Mouse (Mus musculus) MEL (cell line): ENCODE data around the gene Ubtf. TPM values are rescaled to one million over a fixed set of nuclear protein-coding genes. Genes with fewer than 3 reads are reported as not detected.
"Not testable (repeated sequence)": the region's sequence is repeated elsewhere in the genome, so short reads cannot be mapped to it uniquely, and the experiment has no call there.

Experiments
- DNase-seq: peaks from one replicate; pipeline ENCODE4 v3.0.0; 2011; ENCODE audit warnings: low read depth, low spot score
- H3K27ac ChIP-seq: 2 replicates; pipeline ENCODE4 v1.5.1; 2012; ENCODE audit warnings: low read depth, mild to moderate bottlenecking, control low read depth, low read length, moderate library complexity; ENCODE audit not compliant: control insufficient read depth
- H3K27me3 ChIP-seq, 2 experiments: fragments of 150-350 bp in 1 of 2; sonication (generic) in 1 of 2; 2 replicates each; pipeline ENCODE4 v1.6.1; 2012; ENCODE audit warnings: low read length in 2 of 2, mild to moderate bottlenecking in 2 of 2, improper control_type of control experiment in 1 of 2, moderate library complexity in 1 of 2; ENCODE audit not compliant: insufficient read depth in 2 of 2, control insufficient read depth in 1 of 2
- H3K36me3 ChIP-seq, 2 experiments: 2 replicates each; pipeline ENCODE4 v1.6.1; 2012 to 2014; ENCODE audit warnings: low read length in 2 of 2, improper control_type of control experiment in 1 of 2, inconsistent platforms in 1 of 2, mild to moderate bottlenecking in 1 of 2; ENCODE audit not compliant: insufficient read depth in 2 of 2, control insufficient read depth in 1 of 2
- H3K4me1 ChIP-seq, 2 experiments: fragments of 150-350 bp in 1 of 2; sonication (generic) in 1 of 2; 2 replicates each; pipeline ENCODE4 v1.6.1; 2012; ENCODE audit warnings: low read length in 2 of 2, improper control_type of control experiment in 1 of 2, mild to moderate bottlenecking in 1 of 2; ENCODE audit not compliant: insufficient read depth in 2 of 2, control insufficient read depth in 1 of 2
- H3K4me3 ChIP-seq, 2 experiments: fragments of 150-350 bp in 1 of 2; sonication (generic) in 1 of 2; 2 replicates each; pipeline ENCODE4 v1.5.1; 2012; ENCODE audit warnings: low read depth in 2 of 2, low read length in 2 of 2, mild to moderate bottlenecking in 2 of 2, moderate library complexity in 2 of 2, control low read depth in 1 of 2, improper control_type of control experiment in 1 of 2; ENCODE audit not compliant: control insufficient read depth in 1 of 2, insufficient read depth in 1 of 2
- H3K79me2 ChIP-seq: 2 replicates; pipeline ENCODE4 v1.6.1; 2012; ENCODE audit warnings: mild to moderate bottlenecking, low read length, moderate library complexity; ENCODE audit not compliant: control insufficient read depth, poor library complexity, insufficient read depth
- H3K9ac ChIP-seq: 2 replicates; pipeline ENCODE4 v1.6.1; 2012; ENCODE audit warnings: low read depth, mild to moderate bottlenecking, control low read depth, low read length, moderate library complexity; ENCODE audit not compliant: control insufficient read depth, poor library complexity, severe bottlenecking
- H3K9me3 ChIP-seq: fragments of 150-350 bp; sonication (generic); replicated peaks from 2 replicates; pipeline ENCODE4 v1.6.1; 2012; ENCODE audit warnings: mild to moderate bottlenecking, low read length, improper control_type of control experiment, moderate library complexity; ENCODE audit not compliant: insufficient read depth
- GATA1 ChIP-seq: IDR thresholded peaks from 2 replicates; pipeline ENCODE4 v1.6.1; 2011; ENCODE audit warnings: low read depth, low read length, improper control_type of control experiment
- MXI1 ChIP-seq: IDR thresholded peaks from 2 replicates; pipeline ENCODE4 v1.6.1; 2011; ENCODE audit warnings: mild to moderate bottlenecking, low read depth, low read length, improper control_type of control experiment
- NRF1 ChIP-seq: IDR thresholded peaks from 2 replicates; pipeline ENCODE4 v1.6.1; 2014; ENCODE audit warnings: low read depth, mild to moderate bottlenecking, inconsistent platforms, low read length, improper control_type of control experiment, moderate library complexity; ENCODE audit not compliant: poor library complexity, insufficient read depth, severe bottlenecking
- POLR2AphosphoS5 ChIP-seq: IDR thresholded peaks from 2 replicates; pipeline ENCODE4 v1.6.1; 2012; ENCODE audit warnings: low read depth, borderline replicate concordance, mild to moderate bottlenecking, inconsistent platforms, low read length, moderate library complexity, mixed read lengths
- RCOR1 ChIP-seq: IDR thresholded peaks from 2 replicates; pipeline ENCODE4 v1.6.1; 2012; ENCODE audit warnings: low read depth, mild to moderate bottlenecking, inconsistent platforms, low read length, improper control_type of control experiment
- USF2 ChIP-seq, 2 experiments: IDR thresholded peaks; 2 replicates each; pipeline ENCODE4 v1.6.1; 2011 to 2012; ENCODE audit warnings: improper control_type of control experiment in 2 of 2, low read length in 2 of 2, borderline replicate concordance in 1 of 2, inconsistent platforms in 1 of 2, low read depth in 1 of 2, mild to moderate bottlenecking in 1 of 2; ENCODE audit not compliant: insufficient read depth in 1 of 2
- polyA plus RNA-seq, 2 experiments: library from polyadenylated mRNA; stranded (reverse) in 1 of 2; unstranded in 1 of 2; fragments of >175 nt in 1 of 2; fragments of >200 nt in 1 of 2; gene quantifications; 2 replicates each; pipeline versions ENCODE4 v1.2.1 to v1.2.4; 2012; ENCODE audit warnings: low replicate concordance in 2 of 2, low read depth in 1 of 2; ENCODE audit not compliant: insufficient read length in 2 of 2, insufficient read depth in 1 of 2, missing spikeins in 1 of 2
- total RNA-seq: library from RNA; depleted of rRNA; stranded (reverse); fragments of 300-350 nt; gene quantifications from 2 replicates; pipeline ENCODE4 v1.2.3, GENCODE M21; 2012

Ubtf gene
- total and polyA plus RNA-seq, 3 experiments: 76.5 to 189 (median 145) TPM

GRCm38 (mm10) chr11:102367504-102368280 lies 48.1 kb upstream of the Ubtf start:
- Histone ChIP-seq H3K4me3 (no peak overlapping the region), H3K27me3 (peaks cover 1 to 21% of the 10 kb centered on the region in 2 experiments; a peak in 3 of 4 replicates), H3K36me3 (no peaks in the 10 kb centered on the region), H3K9me3 (no peaks in the 10 kb centered on the region), H3K79me2 (no peaks in the 10 kb centered on the region), H3K9ac (no peak overlapping the region), H3K27ac (no peak overlapping the region), H3K4me1 (peaks cover 0 to 5% of the 10 kb centered on the region in 2 experiments; a peak in 1 of 4 replicates)
- DNase-seq: no peak
- no peak for TF ChIP-seq NRF1
- TF ChIP-seq MXI1: no peak
- no peak for TF ChIP-seq USF2 (IDR thresholded peaks at IDR 0.05; ENCODE audit: borderline replicate concordance in 1 of 2, insufficient read depth in 1 of 2, low read depth in 1 of 2, low read length in 2 of 2)

GRCm38 (mm10) chr11:102366103-102366502 lies 46.6 kb upstream of the Ubtf start, which contains the start of gene Slc4a1:
Gene Slc4a1 (minus strand): TSS chr11:102366203.
- H3K9ac ChIP-seq, H3K4me1 ChIP-seq, DNase-seq, H3K9me3 ChIP-seq, H3K27ac ChIP-seq, H3K4me3 ChIP-seq, H3K36me3 ChIP-seq, H3K79me2 ChIP-seq: not testable (repeated sequence)
- H3K27me3 ChIP-seq: peaks cover 2 to 21% of the 10 kb centered on the region in 2 experiments; a peak in 3 of 4 replicates

GRCm38 (mm10) chr11:102365699-102366098 lies 46.2 kb upstream of the Ubtf start:
- Histone ChIP-seq H3K4me1 (peaks cover 0 to 5% of the 10 kb centered on the region in 2 experiments; a peak in 1 of 4 replicates), H3K79me2 (no peaks in the 10 kb centered on the region), H3K36me3 (no peaks in the 10 kb centered on the region), H3K9me3 (no peaks in the 10 kb centered on the region), H3K27ac (no peak overlapping the region), H3K27me3 (peaks cover 2 to 19% of the 10 kb centered on the region in 2 experiments; a peak in 3 of 4 replicates), H3K4me3 (no peak overlapping the region), H3K9ac (no peak overlapping the region)
- TF ChIP-seq POLR2AphosphoS5 (no peak), MXI1 (no peak), GATA1 (no peak), RCOR1 (no peak)
- no peak for DNase-seq
